Mouse (Mus musculus): ENCODE results near the gene Pcyox1. TPM values are rescaled to one million over a fixed set of nuclear protein-coding genes. Genes with fewer than 3 reads are reported as not detected.

Gene Pcyox1
- total RNA-seq, 1 experiment = 41.5 TPM

- Histone ChIP-seq H3K36me3 (ENCODE audit: control insufficient read depth, insufficient read depth, low read length, poor library complexity, severe bottlenecking) (peaks cover 13% of the 10 kb centered on the region), H3K9ac (ENCODE audit: insufficient read depth, low read depth, low read length, poor library complexity, severe bottlenecking) (peak within 1 kb of the TSS; percentile 99), H3K9me3 (ENCODE audit: control insufficient read depth, insufficient read depth, low read depth, low read length) (no peaks in the 10 kb centered on the region), H3K4me3 (ENCODE audit: insufficient read depth in 1 of 2, low read depth in 1 of 2, low read length in 2 of 2, poor library complexity in 1 of 2, severe bottlenecking in 1 of 2) (peak within 1 kb of the TSS; percentile 83 to 86), H3K4me1 (ENCODE audit: control insufficient read depth in 2 of 2, insufficient read depth in 2 of 2, low read length in 2 of 2, poor library complexity in 1 of 2) (peaks cover 0 to 12% of the 10 kb centered on the region in 2 experiments; a peak in 1 of 4 replicates), H3K27ac (ENCODE audit: insufficient read depth, low read depth, low read length, poor library complexity, severe bottlenecking) (peak within 1 kb of the TSS; percentile 56)
- TF ChIP-seq CHD2 (IDR thresholded peaks at IDR 0.05; ENCODE audit: low read depth, low read length) (no peak), MAFK (IDR thresholded peaks at IDR 0.05; ENCODE audit: insufficient read depth, low read depth, low read length) (no peak), ZC3H11A (IDR thresholded peaks at IDR 0.05; ENCODE audit: borderline replicate concordance, low read depth, low read length) (no peak), ZNF384 (IDR thresholded peaks at IDR 0.05; ENCODE audit: low read depth, low read length) (no peak), HCFC1 (IDR thresholded peaks at IDR 0.05; ENCODE audit: borderline replicate concordance, insufficient read depth, low read length) (no peak)
- in situ Hi-C loops (cut with MboI; ENCODE audit: low sequenced_read_pairs in 2 of 2, unreplicated experiment in 2 of 2) = loop anchor here in 1 of 2 experiments (25.0 kb wide), 1 partner anchor 234 kb away; no protein-coding TSS in a partner anchor
- no peak for DNase-seq (ENCODE audit: low read depth, low spot score)
Measured at GRCm38 (mm10) chr6:86370764-86371339, 26.1 kb downstream of the Pcyox1 start, which contains the start of gene Snrpg. TSS of gene Snrpg (plus strand) at chr6:86371304.

- peaks cover 13% of the 10 kb centered on the region for H3K36me3 ChIP-seq (ENCODE audit: control insufficient read depth, insufficient read depth, low read length, poor library complexity, severe bottlenecking)
- peaks cover 0 to 12% of the 10 kb centered on the region in 2 experiments; a peak in 1 of 4 replicates for H3K4me1 ChIP-seq (ENCODE audit: control insufficient read depth in 2 of 2, insufficient read depth in 2 of 2, low read length in 2 of 2, poor library complexity in 1 of 2)
- H3K9ac ChIP-seq (ENCODE audit: insufficient read depth, low read depth, low read length, poor library complexity, severe bottlenecking) = peak overlapping the region; percentile 82
- in situ Hi-C loops (cut with MboI; ENCODE audit: low sequenced_read_pairs in 2 of 2, unreplicated experiment in 2 of 2) = loop anchor here in 1 of 2 experiments (25.0 kb wide), 1 partner anchor 233 kb away; no protein-coding TSS in a partner anchor
- TF ChIP-seq CHD2 (IDR thresholded peaks at IDR 0.05; ENCODE audit: low read depth, low read length) (0 out of 2 replicates have a peak, but pooled peaks have one; percentile 30), ZC3H11A (IDR thresholded peaks at IDR 0.05; ENCODE audit: borderline replicate concordance, low read depth, low read length) (no peak)
- no peak for DNase-seq (ENCODE audit: low read depth, low spot score)
- peak overlapping the region; percentile 56; the same call in 1 of the 2 replicates for H3K27ac ChIP-seq (ENCODE audit: insufficient read depth, low read depth, low read length, poor library complexity, severe bottlenecking)
- no peaks in the 10 kb centered on the region for H3K9me3 ChIP-seq (ENCODE audit: control insufficient read depth, insufficient read depth, low read depth, low read length)
- H3K4me3 ChIP-seq (ENCODE audit: insufficient read depth in 1 of 2, low read depth in 1 of 2, low read length in 2 of 2, poor library complexity in 1 of 2, severe bottlenecking in 1 of 2) = peak overlapping the region; percentile 62 to 83
Measured at GRCm38 (mm10) chr6:86370093-86370713, 26.8 kb downstream of the Pcyox1 start.

GRCm38 (mm10) chr6:86368479-86368878, 28.5 kb downstream of the Pcyox1 start:
- Histone ChIP-seq H3K4me1 (ENCODE audit: control insufficient read depth in 2 of 2, insufficient read depth in 2 of 2, low read length in 2 of 2, poor library complexity in 1 of 2) (peaks cover 0 to 10% of the 10 kb centered on the region in 2 experiments; a peak in 1 of 4 replicates), H3K27ac (ENCODE audit: insufficient read depth, low read depth, low read length, poor library complexity, severe bottlenecking) (no peak overlapping the region), H3K9ac (ENCODE audit: insufficient read depth, low read depth, low read length, poor library complexity, severe bottlenecking) (no peak overlapping the region), H3K36me3 (ENCODE audit: control insufficient read depth, insufficient read depth, low read length, poor library complexity, severe bottlenecking) (peaks cover 11% of the 10 kb centered on the region), H3K9me3 (ENCODE audit: control insufficient read depth, insufficient read depth, low read depth, low read length) (no peaks in the 10 kb centered on the region), H3K4me3 (ENCODE audit: insufficient read depth in 1 of 2, low read depth in 1 of 2, low read length in 2 of 2, poor library complexity in 1 of 2, severe bottlenecking in 1 of 2) (no peak overlapping the region)
- in situ Hi-C loops (cut with MboI; ENCODE audit: low sequenced_read_pairs in 2 of 2, unreplicated experiment in 2 of 2) = loop anchor here in 1 of 2 experiments (25.0 kb wide), 1 partner anchor 231 kb away; no protein-coding TSS in a partner anchor
- no peak for TF ChIP-seq CHD2 (IDR thresholded peaks at IDR 0.05; ENCODE audit: low read depth, low read length)
- no peak for TF ChIP-seq ZNF384 (IDR thresholded peaks at IDR 0.05; ENCODE audit: low read depth, low read length)
- TF ChIP-seq MAFK (IDR thresholded peaks at IDR 0.05; ENCODE audit: insufficient read depth, low read depth, low read length) = no peak
- TF ChIP-seq HCFC1 (IDR thresholded peaks at IDR 0.05; ENCODE audit: borderline replicate concordance, insufficient read depth, low read length) = no peak
- TF ChIP-seq ZC3H11A (IDR thresholded peaks at IDR 0.05; ENCODE audit: borderline replicate concordance, low read depth, low read length) = no peak
- DNase-seq (ENCODE audit: low read depth, low spot score) = no peak

DNA sequence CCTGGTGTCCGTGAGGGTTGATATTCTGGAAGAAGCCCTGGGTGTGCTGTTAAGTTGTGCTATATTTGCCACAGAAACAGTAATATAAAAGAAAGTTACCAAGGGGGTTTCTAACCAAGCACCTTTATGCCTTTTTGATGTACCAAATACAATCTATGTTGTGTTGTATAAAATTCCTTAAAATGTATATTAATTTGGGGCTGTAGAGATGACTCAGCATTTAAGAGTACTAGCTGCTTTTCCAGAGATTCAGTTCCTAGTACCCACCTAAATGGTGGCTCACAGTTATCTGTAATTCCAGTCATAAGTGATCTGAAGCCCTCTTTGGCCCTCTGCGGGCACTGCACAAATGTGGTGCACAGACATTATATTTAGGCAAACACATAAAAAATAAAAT, 30.1 kb downstream of the Pcyox1 start:
- no peak for TF ChIP-seq ZNF384 (IDR thresholded peaks at IDR 0.05; ENCODE audit: low read depth, low read length)
- TF ChIP-seq ZC3H11A (IDR thresholded peaks at IDR 0.05; ENCODE audit: borderline replicate concordance, low read depth, low read length) = no peak
- no peak for TF ChIP-seq CHD2 (IDR thresholded peaks at IDR 0.05; ENCODE audit: low read depth, low read length)
- peak; percentile 55; the same call in 1 of the 2 replicates for TF ChIP-seq MAFK (IDR thresholded peaks at IDR 0.05; ENCODE audit: insufficient read depth, low read depth, low read length)
- no peak for TF ChIP-seq HCFC1 (IDR thresholded peaks at IDR 0.05; ENCODE audit: borderline replicate concordance, insufficient read depth, low read length)
- in situ Hi-C loops (cut with MboI; ENCODE audit: low sequenced_read_pairs in 2 of 2, unreplicated experiment in 2 of 2) = loop anchor here in 1 of 2 experiments (25.0 kb wide), 1 partner anchor 230 kb away; no protein-coding TSS in a partner anchor
- Histone ChIP-seq H3K27ac (ENCODE audit: insufficient read depth, low read depth, low read length, poor library complexity, severe bottlenecking) (no peak overlapping the region), H3K9ac (ENCODE audit: insufficient read depth, low read depth, low read length, poor library complexity, severe bottlenecking) (peak overlapping the region; percentile 98; the same call in 1 of the 2 replicates), H3K9me3 (ENCODE audit: control insufficient read depth, insufficient read depth, low read depth, low read length) (no peaks in the 10 kb centered on the region), H3K4me3 (ENCODE audit: insufficient read depth in 1 of 2, low read depth in 1 of 2, low read length in 2 of 2, poor library complexity in 1 of 2, severe bottlenecking in 1 of 2) (peak overlapping the region; percentile 82 to 97; a peak in 3 of 4 replicates), H3K36me3 (ENCODE audit: control insufficient read depth, insufficient read depth, low read length, poor library complexity, severe bottlenecking) (peaks cover 9% of the 10 kb centered on the region), H3K4me1 (ENCODE audit: control insufficient read depth in 2 of 2, insufficient read depth in 2 of 2, low read length in 2 of 2, poor library complexity in 1 of 2) (peaks cover 0 to 7% of the 10 kb centered on the region in 2 experiments; a peak in 1 of 4 replicates)
- DNase-seq (ENCODE audit: low read depth, low spot score) = no peak

Measured in ES-E14 (cell line).